Comparison of ENCODE assay signal across 25 mouse cellular contexts in genomic region chr17:78772317-78772716, GRCm38 (mm10).
"Had no signal": no experiment of that assay in that cellular context is flagged by ENCODE, and none has a peak within 500 bp of the region (broad histone marks: within the 10 kb centered on the region; RNA-seq: fewer than 3 reads in every experiment).

No protein-coding gene starts in this region.

- H3K27me3 ChIP-seq: heart, embryonic 12.5 days; hindbrain, embryonic 12.5 days; hindbrain, embryonic 15.5 days; kidney, embryonic 15.5 days; limb, embryonic 13.5 days; limb, embryonic 15.5 days; liver, embryonic 12.5 days had no signal

- H3K4me2 ChIP-seq: heart, embryonic 12.5 days; hindbrain, embryonic 12.5 days; hindbrain, embryonic 15.5 days; kidney, embryonic 15.5 days; limb, embryonic 13.5 days; limb, embryonic 15.5 days; liver, embryonic 12.5 days had no signal

- DNase-seq: gastrocnemius, adult 2 months; gastrocnemius, postnatal 10 days; gastrocnemius, postnatal 25 days; heart, postnatal 10 days; heart, postnatal 4 days; kidney, adult 11 months; kidney, adult 2 months; kidney, adult 9 months; kidney, postnatal 14 days; kidney, postnatal 36 days; layer of hippocampus, adult 9-11 months; layer of hippocampus, postnatal 36 days; left cerebral cortex, postnatal 4 days had no signal

- H3K9me3 ChIP-seq: heart, embryonic 12.5 days; hindbrain, embryonic 10.5 days; hindbrain, embryonic 12.5 days; hindbrain, embryonic 15.5 days; kidney, embryonic 15.5 days; limb, embryonic 13.5 days; limb, embryonic 15.5 days; liver, embryonic 12.5 days had no signal

- H3K4me1 ChIP-seq: hindbrain, embryonic 10.5 days; hindbrain, embryonic 12.5 days; hindbrain, embryonic 15.5 days; kidney, embryonic 15.5 days; limb, embryonic 13.5 days; limb, embryonic 15.5 days had no signal

- H3K9ac ChIP-seq: heart, embryonic 12.5 days; hindbrain, embryonic 12.5 days; hindbrain, embryonic 15.5 days; kidney, embryonic 15.5 days; limb, embryonic 13.5 days; limb, embryonic 15.5 days; liver, embryonic 12.5 days; liver, embryonic 14.5 days had no signal

- ATAC-seq: hindbrain, postnatal 0 days; intestine, embryonic 16.5 days; liver, embryonic 12.5 days had no signal

- H3K4me3 ChIP-seq: gastrocnemius, adult 2 months; heart, embryonic 12.5 days; hindbrain, embryonic 10.5 days; hindbrain, embryonic 12.5 days; hindbrain, embryonic 15.5 days; kidney, embryonic 15.5 days; limb, embryonic 13.5 days; limb, embryonic 15.5 days; liver, embryonic 12.5 days had no signal

- H3K27ac ChIP-seq: gastrocnemius, adult 2 months; hindbrain, embryonic 10.5 days; hindbrain, embryonic 12.5 days; hindbrain, embryonic 15.5 days; hindbrain, postnatal 0 days; kidney, embryonic 15.5 days; kidney, postnatal 0 days; limb, embryonic 13.5 days; limb, embryonic 15.5 days; liver, embryonic 12.5 days; liver, embryonic 14.5 days had no signal
